Mouse (Mus musculus) T-cell, adult 66 days (primary cell): ENCODE measurements around the gene Tmem115. TPM values are rescaled to one million over a fixed set of nuclear protein-coding genes. Genes with fewer than 3 reads are reported as not detected.

Experiments used
- total RNA-seq, 2 experiments: library from RNA; stranded (reverse); gene quantifications; 3 replicates in 1 of 2; 4 replicates in 1 of 2; pipeline ENCODE4 v1.2.4; 2023

The Tmem115 gene
- 10 to 100 TPM; 33.5 to 34.2 TPM for total RNA-seq

DNA sequence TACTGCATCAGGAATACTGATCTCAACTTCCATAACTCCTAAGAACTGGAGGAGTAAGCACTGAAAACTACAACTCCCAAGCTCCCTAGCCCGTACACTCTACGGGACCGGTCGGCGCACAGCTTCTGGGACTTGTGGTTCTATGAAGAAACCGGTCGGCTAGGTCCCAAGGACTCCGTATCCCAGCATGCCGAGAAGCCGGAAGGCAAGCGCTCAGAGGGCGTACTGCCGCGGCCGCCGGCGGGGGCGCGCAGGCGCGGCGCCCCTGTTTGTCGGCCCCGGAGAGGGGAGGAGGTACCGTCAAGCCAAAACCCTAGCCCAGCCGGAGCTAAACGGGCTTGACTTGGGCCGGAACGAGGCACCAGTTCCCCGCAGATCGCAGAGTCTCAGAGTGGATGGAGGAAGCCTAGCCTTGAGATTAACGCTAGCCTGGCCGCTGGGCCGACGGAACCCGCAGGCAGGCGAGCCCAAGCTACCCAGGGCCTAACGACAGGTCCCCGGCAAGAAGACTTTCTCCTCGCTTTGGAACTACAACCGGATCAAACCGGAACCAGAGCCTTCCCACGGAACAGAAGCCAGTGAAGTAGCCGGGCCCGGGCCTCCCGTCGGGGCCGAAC is at the start of gene Tmem115:
Gene Tmem115 (plus strand): TSS at position 155 of the 617 bp plus-strand sequence.

DNA sequence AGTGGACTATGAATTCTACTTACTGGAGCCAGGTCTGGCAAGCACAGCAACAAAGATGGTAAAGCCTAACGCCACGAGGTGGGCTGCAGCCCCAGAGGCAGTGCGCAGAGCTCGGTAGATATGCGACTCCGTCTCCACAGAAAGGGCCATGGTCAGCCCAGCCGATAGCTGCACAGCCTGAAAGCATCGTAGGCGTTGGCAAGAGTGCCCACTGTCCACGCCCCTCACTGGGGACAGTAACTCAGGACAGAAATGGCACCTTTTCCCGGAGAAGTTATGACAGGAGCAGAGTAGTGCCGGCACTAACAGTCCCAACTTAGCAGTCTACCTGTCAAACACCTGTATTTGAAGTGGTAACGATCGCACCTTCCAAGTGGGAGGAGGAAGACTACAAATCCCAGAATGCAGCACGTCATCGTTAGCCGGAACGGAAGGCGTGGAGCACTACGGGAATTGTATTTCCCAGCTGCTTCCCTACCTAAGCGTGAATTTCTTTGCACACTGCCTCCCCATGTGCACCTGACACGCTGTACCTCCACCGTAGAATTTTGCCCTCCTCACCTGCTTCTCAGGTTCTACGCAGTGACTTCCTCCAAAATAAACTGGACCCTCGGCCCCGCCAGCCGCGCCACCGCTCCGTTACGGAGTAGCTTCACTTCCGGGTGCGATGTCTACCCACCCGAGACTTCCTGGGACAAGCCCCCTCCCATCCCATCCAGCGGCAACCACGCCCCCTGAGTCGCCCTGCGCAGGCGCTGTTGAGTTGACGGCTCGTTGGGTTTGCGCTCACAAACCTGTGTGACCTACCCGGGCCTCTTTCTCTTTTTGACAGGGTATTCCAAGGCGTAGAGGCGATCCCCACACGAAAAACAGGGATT is 8.0 kb downstream of the Tmem115 start, which contains the start of the genes Cyb561d2 and Nprl2:
Gene Cyb561d2 (minus strand): TSS at position 720 of the 878 bp plus-strand sequence.
Gene Nprl2 (plus strand): TSS at position 753 of the 878 bp plus-strand sequence.

DNA sequence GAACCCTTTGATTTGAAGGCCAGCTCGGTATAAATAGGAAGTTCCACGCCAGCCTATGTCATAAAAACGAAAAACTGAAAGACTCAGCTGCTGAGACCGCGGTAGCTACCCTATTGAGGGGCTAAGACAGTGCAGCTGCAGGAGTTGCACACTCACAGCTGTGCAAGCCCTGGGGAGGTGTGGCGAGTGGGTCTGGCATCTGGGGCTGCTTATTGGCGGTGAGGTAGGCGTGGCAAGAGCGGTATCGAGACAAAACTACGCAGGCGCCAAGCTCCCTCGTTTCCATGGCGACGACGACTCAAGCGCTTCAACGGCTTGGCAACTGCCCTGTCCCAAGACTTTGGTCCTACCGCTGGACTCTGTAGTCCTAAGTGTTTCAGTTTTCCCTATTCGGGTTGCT is 13.3 kb downstream of the Tmem115 start, which contains the start of gene Zmynd10:
Gene Zmynd10 (plus strand): TSS at position 273 of the 400 bp plus-strand sequence.

DNA sequence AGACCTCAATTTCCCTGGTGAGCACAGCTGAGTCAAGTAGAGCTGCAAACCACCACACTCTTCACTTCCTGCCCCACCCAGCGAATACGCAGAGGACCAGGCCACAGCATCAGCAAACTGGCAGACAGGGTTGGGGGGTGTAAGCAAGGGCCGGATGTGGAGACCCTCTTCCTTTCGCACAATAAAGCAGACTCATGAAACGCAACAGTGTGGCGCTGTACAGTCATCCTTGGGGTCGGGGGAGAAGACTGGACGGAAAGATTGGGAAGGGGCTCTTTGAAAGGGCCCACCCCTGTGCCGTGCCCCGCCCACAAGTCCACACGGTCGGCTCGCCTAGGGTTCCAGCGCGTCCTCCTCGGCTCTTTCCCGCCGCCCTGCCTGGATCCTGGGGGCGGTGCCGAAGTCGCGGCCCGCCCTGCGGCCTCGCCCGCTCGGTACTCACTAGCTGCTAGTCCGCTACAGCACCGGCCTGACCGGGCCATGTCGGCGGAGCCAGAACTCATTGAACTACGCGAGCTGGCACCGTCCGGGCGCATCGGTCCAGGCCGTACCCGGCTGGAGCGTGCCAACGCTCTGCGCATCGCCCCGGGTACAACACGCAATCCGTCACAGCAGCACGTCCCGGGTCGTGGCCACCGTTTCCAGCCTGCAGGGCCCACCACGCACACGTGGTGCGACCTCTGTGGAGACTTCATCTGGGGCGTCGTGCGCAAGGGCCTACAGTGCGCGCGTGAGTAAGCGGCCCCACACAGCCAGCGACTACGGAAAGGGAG is 17.6 kb downstream of the Tmem115 start, which contains the start of gene Rassf1:
Gene Rassf1 (plus strand): TSS at position 439 of the 773 bp plus-strand sequence.

DNA sequence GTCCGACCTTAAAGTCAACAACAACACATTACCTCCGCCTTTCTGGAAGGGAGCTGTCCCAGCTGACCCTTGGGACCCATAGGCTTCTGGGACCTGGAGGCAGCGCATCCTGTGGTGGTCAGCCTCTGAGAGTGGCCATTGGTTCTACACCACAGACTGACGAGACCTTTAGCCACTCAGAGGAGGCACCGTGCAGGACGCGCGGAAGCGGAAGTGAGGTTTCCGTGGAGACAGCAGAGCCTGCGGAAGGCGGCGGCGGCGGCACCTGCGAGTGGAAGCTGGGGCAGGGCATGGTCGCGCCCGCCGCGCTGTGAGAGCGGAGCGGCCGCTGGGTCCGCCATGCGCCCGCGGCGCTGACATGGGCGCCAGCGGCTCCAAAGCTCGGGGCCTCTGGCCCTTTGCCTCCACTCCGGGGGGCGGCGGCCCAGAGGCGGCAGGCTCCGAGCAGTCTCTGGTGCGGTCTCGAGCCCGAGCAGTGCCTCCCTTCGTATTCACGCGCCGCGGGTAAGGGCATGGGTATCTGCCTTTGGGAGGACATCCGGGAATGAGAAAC is 29.4 kb downstream of the Tmem115 start, which contains the start of gene Tusc2:
Gene Tusc2 (plus strand): TSS at position 227 of the 553 bp plus-strand sequence.

DNA sequence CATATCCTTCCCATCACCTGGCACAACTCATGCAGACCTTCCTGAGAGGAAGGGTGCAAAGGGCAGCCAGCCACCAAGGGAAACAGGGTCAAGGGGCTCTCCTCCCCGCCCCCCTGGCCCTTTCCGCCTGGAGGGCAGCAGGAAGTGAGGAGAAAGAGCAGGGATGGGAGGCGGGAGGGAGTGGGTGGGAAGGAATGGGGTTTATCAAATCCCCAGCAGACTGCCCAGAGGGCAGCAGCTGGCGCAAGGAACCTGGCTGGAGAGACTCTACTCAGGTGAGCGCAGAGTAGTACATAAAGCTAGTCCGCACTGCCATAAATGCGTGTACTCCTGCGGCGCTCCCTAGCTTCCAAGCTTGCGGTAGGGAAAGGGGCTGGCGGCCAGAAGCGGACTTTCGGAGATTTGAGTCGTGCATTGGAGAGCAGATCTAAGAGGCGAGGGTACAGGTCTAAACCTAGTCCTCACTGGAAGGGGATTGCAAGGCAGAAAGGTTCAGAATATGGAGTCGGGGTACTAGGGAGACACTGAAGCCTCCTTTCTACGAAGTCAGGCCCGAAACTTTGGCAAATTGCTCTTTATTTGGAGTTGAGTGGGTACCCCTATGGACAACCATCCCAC is 34.1 kb downstream of the Tmem115 start, which contains the start of gene Hyal2:
Gene Hyal2 (plus strand): TSS at position 244 of the 618 bp plus-strand sequence.

DNA sequence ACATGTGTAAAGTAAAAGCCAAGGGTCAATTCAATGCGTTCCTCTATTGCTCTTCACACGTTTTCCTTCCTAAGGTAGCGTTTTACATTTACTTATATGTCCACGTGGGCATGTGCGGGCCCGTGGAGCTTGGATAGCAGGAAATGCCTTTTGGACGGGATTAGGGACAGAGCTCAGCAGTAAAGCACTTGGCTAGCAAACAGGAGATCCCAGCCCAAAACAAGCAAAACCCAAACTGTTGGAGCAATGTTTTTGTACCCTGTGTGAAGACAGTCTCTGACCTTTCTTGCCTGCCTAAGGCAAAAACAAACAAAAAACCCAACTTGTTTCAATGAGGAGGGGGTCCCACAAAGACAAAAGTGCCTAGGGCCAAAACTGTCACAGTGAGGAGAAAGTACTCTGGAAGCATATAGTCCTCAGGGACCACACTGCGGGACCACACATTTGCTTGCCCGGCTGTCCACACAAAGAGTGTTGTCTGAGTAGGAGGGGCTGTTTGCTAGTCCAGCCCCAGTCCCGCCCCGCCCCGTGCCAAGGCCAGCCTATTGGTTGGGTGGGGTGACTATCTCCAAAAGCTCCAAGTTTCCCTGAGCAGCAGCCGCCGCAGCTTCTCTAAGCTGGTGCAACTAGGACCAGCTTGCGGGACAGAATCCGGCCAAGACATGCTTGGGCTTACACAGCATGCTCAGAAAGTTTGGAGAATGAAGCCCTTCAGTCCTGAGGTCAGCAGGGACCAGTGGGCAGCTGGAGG is 42.8 kb downstream of the Tmem115 start, which contains the start of gene Hyal1:
Gene Hyal1 (plus strand): TSS at position 571 of the 751 bp plus-strand sequence.

DNA sequence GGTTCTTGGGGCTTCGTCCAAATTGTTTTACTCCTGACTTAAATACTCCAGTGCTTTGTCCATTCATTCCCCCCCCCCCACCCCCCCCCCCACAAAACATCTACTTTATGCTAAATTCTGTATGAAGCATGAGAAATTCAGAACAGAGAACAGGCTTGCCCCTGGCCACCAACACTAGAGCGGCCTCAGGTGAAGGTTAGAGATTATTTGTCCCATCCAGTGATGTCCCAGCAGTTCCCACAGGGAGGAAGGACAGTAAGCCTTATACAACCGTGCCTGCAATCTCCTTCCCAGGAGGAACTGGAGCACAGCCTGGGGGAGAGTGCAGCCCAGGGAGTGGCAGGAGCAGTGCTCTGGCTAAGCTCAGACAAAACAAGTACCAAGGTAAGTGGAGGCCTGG is 44.8 kb downstream of the Tmem115 start, which contains the start of gene Naa80:
Gene Naa80 (plus strand): TSS at position 301 of the 400 bp plus-strand sequence.

DNA sequence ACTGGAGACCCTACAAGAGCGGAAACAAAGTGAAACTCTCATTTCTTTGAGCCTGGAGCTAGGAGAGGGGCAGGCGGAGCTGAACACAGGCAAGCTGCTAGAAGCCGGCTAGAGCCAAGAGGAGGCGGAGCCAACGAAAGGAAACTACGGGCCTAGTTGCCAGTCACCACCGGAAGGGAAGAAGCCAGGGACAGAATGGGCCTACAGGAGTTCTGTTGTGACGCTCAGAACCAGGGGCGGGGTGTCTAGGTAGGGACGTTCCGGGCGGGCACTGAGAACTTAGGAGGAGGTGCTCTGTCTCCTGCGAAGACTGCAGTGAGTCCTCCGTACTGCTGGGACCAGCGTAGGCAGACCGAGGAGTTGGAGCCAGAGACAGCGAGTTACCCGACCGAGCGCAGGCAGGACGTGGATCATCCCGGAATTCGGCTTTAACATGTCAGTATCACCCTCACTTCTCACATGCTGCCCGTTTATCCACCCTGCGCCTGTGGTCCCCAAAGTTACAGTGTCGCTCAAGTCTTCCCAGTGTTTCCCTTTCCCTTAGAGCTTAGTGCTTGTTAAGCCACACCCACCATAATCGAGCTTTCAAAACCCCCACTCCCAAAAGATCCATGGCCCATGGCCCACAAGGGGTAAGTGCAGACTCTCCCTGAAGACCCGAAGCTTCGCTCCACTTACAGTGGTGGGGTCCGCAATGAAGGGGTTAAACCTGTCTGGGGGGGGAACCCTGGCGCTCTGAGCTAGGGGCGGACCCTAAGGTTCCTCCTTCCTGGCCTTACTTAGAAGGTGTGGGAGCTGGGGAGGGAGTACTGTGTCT is 47.0 kb downstream of the Tmem115 start, which contains the start of gene Hyal3:
Gene Hyal3 (plus strand): TSS at position 318 of the 817 bp plus-strand sequence.

DNA sequence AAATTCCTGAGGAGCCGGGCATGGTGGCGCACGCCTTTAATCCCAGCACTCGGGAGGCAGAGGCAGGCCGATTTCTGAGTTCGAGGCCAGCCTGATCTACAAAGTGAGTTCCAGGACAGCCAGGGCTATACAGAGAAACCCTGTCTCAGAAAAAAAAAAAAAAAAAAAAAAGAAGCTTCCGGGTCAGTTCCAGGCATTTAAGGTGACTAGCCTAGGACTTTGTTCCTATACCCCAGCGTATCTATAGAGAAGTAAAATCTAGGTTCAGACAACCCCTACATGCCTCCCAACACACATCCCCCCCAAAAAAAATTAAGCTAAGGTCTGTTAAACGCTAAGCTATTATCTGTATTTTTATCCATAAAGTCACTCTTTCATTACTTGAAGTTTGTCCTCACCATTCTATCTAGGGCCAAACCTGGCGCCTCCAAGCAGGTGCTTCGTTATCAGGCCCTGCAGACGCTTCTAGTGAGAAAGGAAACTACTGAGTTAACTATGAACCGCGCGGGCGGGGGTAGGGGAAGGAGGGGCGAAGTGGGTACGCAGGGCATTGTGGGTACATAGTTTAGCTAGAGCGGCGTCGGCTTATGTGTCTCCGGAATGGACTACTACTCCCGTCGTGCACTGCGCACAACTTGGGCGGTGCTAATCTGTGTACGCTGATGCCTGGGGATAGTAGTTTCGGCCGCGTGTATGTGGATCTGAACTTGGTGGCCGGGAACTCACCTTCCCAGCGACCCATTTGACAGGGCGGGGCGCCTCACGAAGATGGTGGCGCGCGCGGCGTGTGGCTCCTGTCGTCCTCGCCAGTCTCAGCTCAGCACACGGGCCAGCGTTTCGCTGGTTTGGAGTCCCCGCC is 53.5 kb downstream of the Tmem115 start, which contains the start of gene Ifrd2:
Gene Ifrd2 (plus strand): TSS at position 669 of the 859 bp plus-strand sequence.

Other genes with a start within 250 kb of the Tmem115 start
- gene Mapkapk3, start 244.1 kb upstream of the Tmem115 start, total RNA-seq = 10 to 100 TPM; 43.9 to 52.1 TPM
- gene Cish, start 237.9 kb upstream of the Tmem115 start, total RNA-seq = 10 to 100 TPM; 28.0 to 28.6 TPM
- gene Hemk1, start 195.6 kb upstream of the Tmem115 start, total RNA-seq = 1 to 10 TPM; 7.9 to 8.4 TPM
- under 1 TPM in 1 of 2 experiments, not detected in 1; 0.50 TPM for gene 6430571L13Rik, start 193.3 kb upstream of the Tmem115 start, total RNA-seq
- gene Cacna2d2, start 134.3 kb upstream of the Tmem115 start, total RNA-seq = 1 to 10 TPM; 2.1 to 2.9 TPM
- gene Cyb561d2, start 8.2 kb downstream of the Tmem115 start, total RNA-seq = 10 to 100 TPM; 16.0 to 20.4 TPM
- gene Nprl2, start 8.3 kb downstream of the Tmem115 start, total RNA-seq = 10 to 100 TPM; 27.7 to 32.8 TPM
- gene Zmynd10, start 13.4 kb downstream of the Tmem115 start, total RNA-seq = 1 to 10 TPM in 1 of 2 experiments, under 1 TPM in 1; 0.68 to 3.0 TPM
- 10 to 100 TPM; 82.6 to 85.1 TPM for gene Rassf1, start 17.6 kb downstream of the Tmem115 start, total RNA-seq
- gene Tusc2, start 29.3 kb downstream of the Tmem115 start, total RNA-seq = 10 to 100 TPM; 22.7 to 28.4 TPM
- 1 to 10 TPM; 3.9 to 4.3 TPM for gene Hyal2, start 34.0 kb downstream of the Tmem115 start, total RNA-seq
- 1 to 10 TPM; 1.9 to 2.2 TPM for gene Hyal1, start 43.0 kb downstream of the Tmem115 start, total RNA-seq
- gene Naa80, start 44.9 kb downstream of the Tmem115 start, total RNA-seq = 10 to 100 TPM in 1 of 2 experiments, 1 to 10 TPM in 1; 9.4 to 14.8 TPM
- 1 to 10 TPM; 1.5 to 3.7 TPM for gene Hyal3, start 46.9 kb downstream of the Tmem115 start, total RNA-seq
- 10 to 100 TPM; 24.5 to 35.8 TPM for gene Ifrd2, start 53.7 kb downstream of the Tmem115 start, total RNA-seq
- under 1 TPM in 1 of 2 experiments, not detected in 1; 0.23 TPM for gene Sema3b, start 75.3 kb downstream of the Tmem115 start, total RNA-seq
- gene Gnai2, start 101.4 kb downstream of the Tmem115 start, total RNA-seq = 100 to 1,000 TPM; 472 to 497 TPM
- not detected for gene Slc38a3, start 135.6 kb downstream of the Tmem115 start, total RNA-seq
- 1 to 10 TPM; 1.3 to 2.2 TPM for gene Gnat1, start 145.8 kb downstream of the Tmem115 start, total RNA-seq
- not detected for gene Sema3f, start 176.5 kb downstream of the Tmem115 start, total RNA-seq
- gene Rbm5, start 237.1 kb downstream of the Tmem115 start, total RNA-seq = 100 to 1,000 TPM; 261 to 285 TPM